Mouse (Mus musculus): ENCODE results near the gene Ube2q2.
"Not testable (repeated sequence)": the region's sequence is repeated elsewhere in the genome, so short reads cannot be mapped to it uniquely, and the experiment has no call there.

DNA sequence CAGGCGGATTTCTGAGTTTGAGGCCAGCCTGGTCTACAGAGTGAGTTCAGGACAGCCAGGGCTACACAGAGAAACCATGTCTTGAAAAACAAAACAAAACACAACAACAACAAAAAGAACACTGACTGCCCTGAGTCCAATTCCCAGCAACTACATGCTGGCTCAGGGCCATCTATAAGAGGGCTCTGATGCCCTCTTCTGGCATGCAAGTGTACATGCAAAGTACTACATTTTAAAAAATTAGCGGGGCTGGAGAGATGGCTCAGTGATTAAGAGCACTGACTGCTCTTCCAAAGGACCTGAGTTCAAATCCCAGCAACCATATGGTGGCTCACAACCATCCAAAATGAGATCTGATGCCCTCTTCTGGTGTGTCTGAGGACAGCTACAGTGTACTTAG, 103.4 kb downstream of the Ube2q2 start:
- not testable (repeated sequence) for TF ChIP-seq POLR2A (IDR thresholded peaks at IDR 0.05; ENCODE audit: low read depth, low read length); MEF2A (IDR thresholded peaks at IDR 0.05; ENCODE audit: borderline replicate concordance, low read depth, low read length)
- TF ChIP-seq CTCF (conservative IDR thresholded peaks at IDR 0.05 in 1 of 2, IDR thresholded peaks at IDR 0.05 in 1 of 2; ENCODE audit: low read depth in 2 of 2, low read length in 2 of 2), result peak in 1 of 2 experiments; percentile 63; a peak in 2 of 4 replicates
